Comparison of ENCODE assay signal across 16 mouse cellular contexts in the genomic region with DNA sequence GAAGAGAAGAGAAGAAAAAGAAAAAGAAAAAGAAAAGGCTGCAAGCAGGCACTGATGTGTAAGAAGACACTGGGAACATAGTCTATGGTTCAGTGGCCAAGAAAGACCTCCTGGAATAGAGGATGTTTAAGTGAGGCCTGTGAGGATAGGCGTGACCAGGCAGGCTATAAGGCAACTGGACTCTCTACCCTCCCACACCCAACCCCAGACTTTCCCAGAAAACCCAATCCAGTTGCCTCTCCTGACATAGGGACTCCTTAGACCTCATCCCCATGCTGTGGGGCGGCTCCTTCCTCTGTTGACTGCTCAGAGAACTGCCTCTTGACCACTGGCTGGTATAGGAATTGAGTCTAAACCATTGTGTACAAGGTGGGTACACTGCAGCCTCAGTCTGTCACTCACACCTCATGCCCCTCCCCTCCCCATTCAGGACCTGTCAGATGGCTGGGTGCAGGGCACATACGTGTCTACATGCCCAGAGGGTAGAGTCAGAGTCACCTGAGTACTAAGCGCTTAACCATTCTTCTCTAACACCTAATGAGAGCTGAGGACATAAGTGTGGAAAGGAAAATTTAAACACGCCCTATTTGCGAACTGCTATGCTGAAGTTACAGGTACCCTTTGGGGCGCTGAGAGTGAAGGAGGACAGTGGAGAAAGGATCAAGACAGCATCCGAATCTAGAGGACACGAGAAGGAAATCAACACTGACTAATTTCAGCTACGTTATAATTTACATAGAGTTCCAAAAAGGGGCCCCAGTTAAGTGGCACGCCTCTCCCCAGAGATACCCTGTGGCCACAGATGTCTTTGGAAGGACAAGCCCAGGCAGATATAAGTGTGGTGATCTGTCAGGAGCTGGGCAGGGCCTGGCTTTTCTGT. TPM values are rescaled to one million over a fixed set of nuclear protein-coding genes. Genes with fewer than 3 reads are reported as not detected.
DNase-seq lines count a peak whose midpoint lies in the region; ATAC-seq and TF ChIP-seq lines count a peak whose summit lies in the region.
"Had no signal": no experiment of that assay in that cellular context is flagged by ENCODE, and none has a peak within 500 bp of the region (broad histone marks: within the 10 kb centered on the region; RNA-seq: fewer than 3 reads in every experiment).

No protein-coding gene starts in this region.

- H3K4me3 ChIP-seq in kidney, embryonic 14.5 days (ENCODE audit: low read length), result no peak overlapping the region
- H3K4me3 ChIP-seq in kidney, adult 2 months (ENCODE audit: insufficient read depth, low read depth, low read length), result no peak overlapping the region
- H3K4me3 ChIP-seq in G1E (ENCODE audit: low read depth, low read length), result peak overlapping the region; percentile 30; the same call in 1 of the 2 replicates
- H3K4me3 ChIP-seq in embryonic facial prominence, embryonic 13.5 days, result no peak overlapping the region
- H3K4me3 ChIP-seq in liver, embryonic 16.5 days (ENCODE audit: low read depth, low read length), result peak overlapping the region; percentile 81
- no peak overlapping the region for H3K4me3 ChIP-seq in forebrain, embryonic 12.5 days (replicated peaks)
- H3K4me3 ChIP-seq: forebrain, embryonic 10.5 days; midbrain, embryonic 12.5 days; neural tube, embryonic 15.5 days had no signal

- H3K27ac ChIP-seq in kidney, embryonic 14.5 days (ENCODE audit: low read depth, low read length), result peak overlapping the region; percentile 24; the same call in 1 of the 2 replicates
- no peak overlapping the region for H3K27ac ChIP-seq in kidney, adult 2 months (ENCODE audit: insufficient read depth, low read depth, low read length)
- peak overlapping the region; percentile 13 for H3K27ac ChIP-seq in embryonic facial prominence, embryonic 13.5 days
- H3K27ac ChIP-seq in liver, embryonic 16.5 days (ENCODE audit: low read length), result peak overlapping the region; percentile 91
- H3K27ac ChIP-seq in forebrain, embryonic 12.5 days, result no peak overlapping the region
- H3K27ac ChIP-seq: forebrain, embryonic 10.5 days; midbrain, embryonic 12.5 days; neural tube, embryonic 15.5 days had no signal

- TF ChIP-seq POLR2A in kidney, adult 2 months (IDR thresholded peaks at IDR 0.05; ENCODE audit: low read depth, low read length), result no peak

- H3K9me3 ChIP-seq in kidney, embryonic 14.5 days (ENCODE audit: control insufficient read depth, low read length), result no peaks in the 10 kb centered on the region
- H3K9me3 ChIP-seq in G1E (replicated peaks), result no peaks in the 10 kb centered on the region
- H3K9me3 ChIP-seq in embryonic facial prominence, embryonic 13.5 days, result no peaks in the 10 kb centered on the region
- H3K9me3 ChIP-seq in liver, embryonic 16.5 days (replicated peaks; ENCODE audit: control insufficient read depth, low read length), result no peaks in the 10 kb centered on the region
- H3K9me3 ChIP-seq in forebrain, embryonic 12.5 days, result no peaks in the 10 kb centered on the region
- H3K9me3 ChIP-seq: forebrain, embryonic 10.5 days; midbrain, embryonic 12.5 days; neural tube, embryonic 15.5 days had no signal

- no peaks in the 10 kb centered on the region for H3K27me3 ChIP-seq in kidney, embryonic 14.5 days (ENCODE audit: control insufficient read depth, insufficient read depth, low read length)
- H3K27me3 ChIP-seq in kidney, adult 2 months (replicated peaks; ENCODE audit: control insufficient read depth, insufficient read depth, low read length), result no peaks in the 10 kb centered on the region
- H3K27me3 ChIP-seq in G1E (ENCODE audit: insufficient read depth, low read length), result no peaks in the 10 kb centered on the region
- H3K27me3 ChIP-seq in embryonic facial prominence, embryonic 13.5 days, result no peaks in the 10 kb centered on the region
- no peaks in the 10 kb centered on the region for H3K27me3 ChIP-seq in liver, embryonic 16.5 days (ENCODE audit: control insufficient read depth, insufficient read depth, low read depth, low read length)
- H3K27me3 ChIP-seq in forebrain, embryonic 12.5 days, result no peaks in the 10 kb centered on the region
- H3K27me3 ChIP-seq: midbrain, embryonic 12.5 days; neural tube, embryonic 15.5 days had no signal

- TF ChIP-seq CTCF in kidney, adult 2 months (conservative IDR thresholded peaks at IDR 0.05; ENCODE audit: insufficient read depth, insufficient read length, low read depth, low read length), result no peak
- no peak for TF ChIP-seq CTCF in G1E (IDR thresholded peaks at IDR 0.05; ENCODE audit: low read depth, low read length)

- H3K4me2 ChIP-seq in kidney, embryonic 14.5 days (replicated peaks; ENCODE audit: low read depth, low read length), result no peak overlapping the region
- H3K4me2 ChIP-seq in embryonic facial prominence, embryonic 13.5 days, result 0 out of 2 replicates have a peak overlapping the region, but pooled peaks have one; percentile 14
- peak overlapping the region; percentile 84 for H3K4me2 ChIP-seq in liver, embryonic 16.5 days (ENCODE audit: low read depth, low read length)
- no peak overlapping the region for H3K4me2 ChIP-seq in forebrain, embryonic 12.5 days
- H3K4me2 ChIP-seq: midbrain, embryonic 12.5 days; neural tube, embryonic 15.5 days had no signal

- WGBS in kidney, embryonic 14.5 days, result 80% methylated on average over 11 of the region's 11 CpGs
- WGBS in kidney, adult 2 months, result 89% methylated on average over 11 of the region's 11 CpGs
- WGBS in embryonic facial prominence, embryonic 13.5 days, result 78% methylated on average over 11 of the region's 11 CpGs
- WGBS in liver, embryonic 16.5 days (ENCODE audit: insufficient replicate concordance), result 40% methylated on average over 11 of the region's 11 CpGs
- WGBS in forebrain, embryonic 12.5 days, result 89% methylated on average over 11 of the region's 11 CpGs

- H3K36me3 ChIP-seq in kidney, embryonic 14.5 days (ENCODE audit: control insufficient read depth, insufficient read depth, low read length), result peaks cover 5% of the 10 kb centered on the region; the same call in 1 of the 2 replicates
- no peaks in the 10 kb centered on the region for H3K36me3 ChIP-seq in kidney, adult 2 months (ENCODE audit: control insufficient read depth, insufficient read depth, low read length)
- peaks cover 56% of the 10 kb centered on the region for H3K36me3 ChIP-seq in G1E (replicated peaks)
- peaks cover 17% of the 10 kb centered on the region for H3K36me3 ChIP-seq in embryonic facial prominence, embryonic 13.5 days
- H3K36me3 ChIP-seq in liver, embryonic 16.5 days (ENCODE audit: control insufficient read depth, insufficient read depth), result peaks cover 30% of the 10 kb centered on the region
- H3K36me3 ChIP-seq in forebrain, embryonic 12.5 days (replicated peaks), result no peaks in the 10 kb centered on the region; the same call in 1 of the 2 replicates
- H3K36me3 ChIP-seq: midbrain, embryonic 12.5 days; neural tube, embryonic 15.5 days had no signal

- H3K4me1 ChIP-seq in kidney, embryonic 14.5 days (ENCODE audit: control insufficient read depth, insufficient read depth, low read length), result peaks cover 42% of the 10 kb centered on the region
- no peaks in the 10 kb centered on the region for H3K4me1 ChIP-seq in kidney, adult 2 months (ENCODE audit: control insufficient read depth, insufficient read depth, low read length)
- H3K4me1 ChIP-seq in G1E (ENCODE audit: insufficient read depth, low read depth, low read length), result peaks cover 52% of the 10 kb centered on the region
- peaks cover 54% of the 10 kb centered on the region for H3K4me1 ChIP-seq in embryonic facial prominence, embryonic 13.5 days
- H3K4me1 ChIP-seq in liver, embryonic 16.5 days (ENCODE audit: control insufficient read depth, low read depth, low read length), result peaks cover 46% of the 10 kb centered on the region
- peaks cover 36% of the 10 kb centered on the region for H3K4me1 ChIP-seq in forebrain, embryonic 12.5 days

- no peak for DNase-seq in kidney, adult 2 months
- DNase-seq in G1E (ENCODE audit: low spot score), result no peak
- no peak for DNase-seq in left cerebral cortex, adult 9 months (ENCODE audit: low spot score in 2 of 2)
- DNase-seq: cerebellum, adult 9-10 months; kidney, adult 9 months; right cerebral cortex, postnatal 25 days; thymus, postnatal 14 days had no signal

- ATAC-seq in kidney, embryonic 14.5 days (ENCODE audit: low FRiP score, low TSS enrichment), result peak; percentile 50; the same call in 1 of the 2 replicates
- ATAC-seq in G1E (ENCODE audit: extremely low read depth, insufficient number of reproducible peaks, low FRiP score, poor library complexity, severe bottlenecking), result no peak
- ATAC-seq in embryonic facial prominence, embryonic 13.5 days (ENCODE audit: insufficient number of reproducible peaks, insufficient read depth, low FRiP score, low TSS enrichment, low read depth), result no peak
- ATAC-seq in liver, embryonic 16.5 days (ENCODE audit: low read depth), result peak; percentile 60
- no peak for ATAC-seq in forebrain, embryonic 12.5 days (ENCODE audit: low FRiP score)

- H3K9ac ChIP-seq in kidney, embryonic 14.5 days (ENCODE audit: low read depth, low read length), result no peak overlapping the region
- no peak overlapping the region for H3K9ac ChIP-seq in embryonic facial prominence, embryonic 13.5 days
- H3K9ac ChIP-seq in liver, embryonic 16.5 days (ENCODE audit: low read depth, low read length), result peak overlapping the region; percentile 48
- no peak overlapping the region for H3K9ac ChIP-seq in forebrain, embryonic 12.5 days
- H3K9ac ChIP-seq: midbrain, embryonic 12.5 days; neural tube, embryonic 15.5 days had no signal

RNA-seq across cellular contexts. Expression of a gene that starts 5.1 kb away (rescaled TPM):
- 10.8 and 14.1 TPM in 2 replicates for polyA plus RNA-seq in kidney, embryonic 14.5 days (2014; fragmentation: Nextera tagmentation; extraction: Ambion mirVana)
- polyA plus RNA-seq in kidney, adult 2 months (2012; rRNA removed), result 9.8 and 10.4 TPM in 2 replicates
- total RNA-seq in G1E (2014; fragmentation: Nextera tagmentation), result 23.0 and 26.9 TPM in 2 replicates
- total RNA-seq in G1E (2017), result 31.9 and 35.4 TPM in 2 replicates
- polyA plus RNA-seq in G1E (2012), result 11.5 and 16.8 TPM in 2 replicates
- 12.6 TPM in 2 replicates for polyA plus RNA-seq in embryonic facial prominence, embryonic 13.5 days (2015; fragmentation: Nextera tagmentation; extraction: Ambion mirVana)
- 23.1 and 24.5 TPM in 2 replicates for polyA plus RNA-seq in liver, embryonic 16.5 days (2015; fragmentation: Nextera tagmentation; extraction: Ambion mirVana)
- polyA plus RNA-seq in forebrain, embryonic 12.5 days (2016; fragmentation: Nextera tagmentation; extraction: Ambion mirVana), result 9.0 and 9.1 TPM in 2 replicates

RNA-seq across cellular contexts. Expression of a gene that starts 12.2 kb away (rescaled TPM):
- 9.7 and 12.5 TPM in 2 replicates for polyA plus RNA-seq in kidney, embryonic 14.5 days (2014; fragmentation: Nextera tagmentation; extraction: Ambion mirVana)
- 0.08 and 0.11 TPM in 2 replicates for polyA plus RNA-seq in kidney, adult 2 months (2012; rRNA removed)
- total RNA-seq in G1E (2014; fragmentation: Nextera tagmentation) (13.0 and 28.7 TPM in 2 replicates), G1E (2017) (9.1 and 10.9 TPM in 2 replicates)
- 6.9 and 7.1 TPM in 2 replicates for polyA plus RNA-seq in G1E (2012)
- polyA plus RNA-seq in embryonic facial prominence, embryonic 13.5 days (2015; fragmentation: Nextera tagmentation; extraction: Ambion mirVana), result 15.4 and 18.4 TPM in 2 replicates
- 9.6 and 10.9 TPM in 2 replicates for polyA plus RNA-seq in liver, embryonic 16.5 days (2015; fragmentation: Nextera tagmentation; extraction: Ambion mirVana)
- 28.8 and 33.7 TPM in 2 replicates for polyA plus RNA-seq in forebrain, embryonic 12.5 days (2016; fragmentation: Nextera tagmentation; extraction: Ambion mirVana)

RNA-seq across cellular contexts. Expression of a gene that starts 54.7 kb away (rescaled TPM):
- polyA plus RNA-seq in kidney, embryonic 14.5 days (2014; fragmentation: Nextera tagmentation; extraction: Ambion mirVana), result 22.4 and 29.1 TPM in 2 replicates
- polyA plus RNA-seq in kidney, adult 2 months (2012; rRNA removed), result 257 and 303 TPM in 2 replicates
- total RNA-seq in G1E (2014; fragmentation: Nextera tagmentation), result not detected in 2 replicates
- total RNA-seq in G1E (2017), result 0.33 and 0.81 TPM in 2 replicates
- 0.13 and 0.21 TPM in 2 replicates for polyA plus RNA-seq in G1E (2012)
- 10.5 and 11.9 TPM in 2 replicates for polyA plus RNA-seq in embryonic facial prominence, embryonic 13.5 days (2015; fragmentation: Nextera tagmentation; extraction: Ambion mirVana)
- polyA plus RNA-seq in liver, embryonic 16.5 days (2015; fragmentation: Nextera tagmentation; extraction: Ambion mirVana), result 11.9 and 14.6 TPM in 2 replicates
- polyA plus RNA-seq in forebrain, embryonic 12.5 days (2016; fragmentation: Nextera tagmentation; extraction: Ambion mirVana), result 9.9 and 10.5 TPM in 2 replicates

RNA-seq across cellular contexts. Expression of a gene that starts 54.8 kb away (rescaled TPM):
- polyA plus RNA-seq in kidney, embryonic 14.5 days (2014; fragmentation: Nextera tagmentation; extraction: Ambion mirVana), result not detected in 2 replicates
- 0.06 and 0.16 TPM in 2 replicates for polyA plus RNA-seq in kidney, adult 2 months (2012; rRNA removed)
- total RNA-seq in G1E (2014; fragmentation: Nextera tagmentation), result not detected in 2 replicates
- 0.06 and 0.22 TPM in 2 replicates for total RNA-seq in G1E (2017)
- polyA plus RNA-seq in G1E (2012), result not detected in 2 replicates
- polyA plus RNA-seq in embryonic facial prominence, embryonic 13.5 days (2015; fragmentation: Nextera tagmentation; extraction: Ambion mirVana), result not detected in 2 replicates
- 0.06 TPM in 1 of 2 replicates, not detected in the other for polyA plus RNA-seq in liver, embryonic 16.5 days (2015; fragmentation: Nextera tagmentation; extraction: Ambion mirVana)
- 0.18 and 0.28 TPM in 2 replicates for polyA plus RNA-seq in forebrain, embryonic 12.5 days (2016; fragmentation: Nextera tagmentation; extraction: Ambion mirVana)
- total RNA-seq: ES-E14; granulocyte monocyte progenitor cell, adult 5-6 weeks had no signal
- polyA plus RNA-seq: forebrain, embryonic 10.5 days had no signal

Comparison
In these comparisons a context has a peak if more than half of its experiments do, and no peak if none do; other contexts are left out.
1. H3K27ac ChIP-seq: peak in kidney, embryonic 14.5 days (single experiment), embryonic facial prominence, embryonic 13.5 days (single experiment) and liver, embryonic 16.5 days (single experiment); none in kidney, adult 2 months (single experiment) and forebrain, embryonic 12.5 days (single experiment).
2. ATAC-seq: peak in kidney, embryonic 14.5 days (single experiment) and liver, embryonic 16.5 days (single experiment); none in G1E (single experiment), embryonic facial prominence, embryonic 13.5 days (single experiment) and forebrain, embryonic 12.5 days (single experiment).
3. H3K4me2 ChIP-seq: peak in embryonic facial prominence, embryonic 13.5 days (single experiment) and liver, embryonic 16.5 days (single experiment); none in kidney, embryonic 14.5 days (single experiment) and forebrain, embryonic 12.5 days (single experiment).
4. H3K4me3 ChIP-seq: peak in G1E (single experiment) and liver, embryonic 16.5 days (single experiment); none in kidney, embryonic 14.5 days (single experiment), kidney, adult 2 months (single experiment), embryonic facial prominence, embryonic 13.5 days (single experiment) and forebrain, embryonic 12.5 days (single experiment).